Mouse (Mus musculus): ENCODE measurements around the gene Gm10912.
"Not testable (repeated sequence)": the region's sequence is repeated elsewhere in the genome, so short reads cannot be mapped to it uniquely, and the experiment has no call there.

The Gm10912 gene

DNA sequence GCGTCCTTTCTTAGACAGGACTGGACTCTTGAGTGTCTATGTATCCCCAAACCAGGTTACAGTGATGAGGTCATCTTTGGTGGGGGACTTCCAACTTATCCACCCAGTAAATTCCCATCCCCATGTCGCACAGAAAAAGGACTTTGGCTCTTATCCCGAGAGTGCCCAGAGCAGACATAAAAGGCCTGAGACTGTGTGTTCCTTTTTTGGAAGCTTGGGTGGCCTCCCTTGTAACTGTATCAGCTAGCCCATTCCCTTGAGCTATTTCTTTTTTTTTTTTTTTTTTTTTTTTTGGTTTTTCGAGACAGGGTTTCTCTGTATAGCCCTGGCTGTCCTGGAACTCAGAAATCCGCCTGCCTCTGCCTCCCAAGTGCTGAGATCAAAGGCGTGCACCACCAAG is at the start of gene Gm10912:
Gm10912 (plus strand) TSS at position 301 of the 400 bp plus-strand sequence.
- not testable (repeated sequence) for DNase-seq (ENCODE audit: low read depth, low spot score)

GRCm38 (mm10) chr2:104023096-104023495 is 42.5 kb upstream of the Gm10912 start:
- DNase-seq (ENCODE audit: low read depth, low spot score), result no peak

DNA sequence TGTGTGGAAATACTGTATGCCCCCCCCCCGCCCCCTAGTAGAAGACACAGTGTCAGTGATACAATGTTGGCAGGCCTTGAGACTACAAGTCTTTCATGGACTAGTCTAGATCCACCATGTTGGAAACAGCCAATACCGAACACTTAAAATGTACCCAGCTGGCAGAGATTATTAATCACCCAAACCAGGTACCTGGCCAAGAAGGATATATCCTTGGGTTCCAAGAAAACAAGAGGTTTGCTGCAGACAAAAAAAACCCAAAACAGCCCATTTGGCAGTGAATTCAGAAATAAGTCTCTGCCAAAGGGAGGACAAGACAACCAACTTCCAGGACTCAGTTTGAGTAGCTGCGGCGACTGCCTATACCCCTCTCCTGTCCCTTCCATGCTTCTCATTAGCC is 41.0 kb upstream of the Gm10912 start:
- no peak for DNase-seq (ENCODE audit: low read depth, low spot score)

- DNase-seq (ENCODE audit: low read depth, low spot score), result peak; percentile 57
Observed at GRCm38 (mm10) chr2:104027458-104028138, 38.0 kb upstream of the Gm10912 start, which contains the start of gene Fbxo3. Gene Fbxo3 (plus strand): TSS chr2:104027721.

DNA sequence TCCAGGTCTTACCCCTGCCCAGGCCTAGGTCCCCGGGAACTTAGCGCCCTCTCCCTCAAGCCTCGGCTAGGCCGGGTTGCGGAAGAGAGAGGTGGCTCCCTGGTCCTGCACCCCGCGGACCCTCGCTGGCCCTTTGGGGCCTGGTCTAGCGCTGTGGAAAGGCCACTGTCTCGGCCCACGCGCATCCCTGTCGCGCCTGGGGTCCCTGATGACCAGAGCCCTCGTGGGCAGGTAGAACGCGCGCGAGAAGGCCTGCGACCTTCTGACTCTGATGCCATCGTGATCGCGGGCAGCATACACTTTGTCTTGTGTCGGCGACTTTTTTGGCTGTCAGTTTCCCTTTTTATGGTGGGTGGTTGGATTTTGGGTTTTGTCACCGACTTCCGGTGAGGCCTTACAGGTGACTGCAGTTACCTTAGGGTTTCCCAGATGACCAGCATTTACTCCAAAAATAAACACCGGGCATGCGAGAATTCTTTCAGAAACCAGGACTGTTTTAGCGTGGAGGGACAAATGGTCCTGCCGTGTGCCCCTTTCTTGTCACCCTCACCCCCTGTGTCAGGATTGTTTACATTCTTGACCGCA is 37.4 kb upstream of the Gm10912 start, which contains the start of gene 4931422A03Rik:
4931422A03Rik (minus strand) TSS at position 223 of the 585 bp plus-strand sequence.
- peak; percentile 3 for DNase-seq (ENCODE audit: low read depth, low spot score)

- no peak for DNase-seq (ENCODE audit: low read depth, low spot score)
Observed at GRCm38 (mm10) chr2:104029074-104029473, 36.6 kb upstream of the Gm10912 start.

DNA sequence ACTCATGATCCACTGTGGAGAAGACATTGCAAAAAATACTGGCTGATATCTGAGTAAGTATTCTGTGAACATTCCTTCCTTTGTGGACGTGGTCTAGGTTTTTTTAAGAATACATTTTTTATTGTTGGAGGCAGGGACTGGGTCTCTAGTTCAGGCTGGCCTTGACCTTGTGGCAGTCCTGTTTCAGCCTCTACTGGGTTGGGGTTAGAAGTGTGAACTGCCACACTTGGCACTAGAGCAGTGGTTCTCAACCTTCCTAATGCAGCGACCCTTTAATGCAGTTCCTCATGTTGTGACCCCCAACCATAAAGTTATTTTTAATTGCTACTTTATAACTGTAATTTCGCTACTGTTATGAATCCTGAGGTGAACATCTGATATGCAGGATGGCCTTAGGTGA is 35.2 kb upstream of the Gm10912 start:
- DNase-seq (ENCODE audit: low read depth, low spot score), result no peak

GRCm38 (mm10) chr2:104032056-104032455 is 33.6 kb upstream of the Gm10912 start:
- no peak for DNase-seq (ENCODE audit: low read depth, low spot score)

DNA sequence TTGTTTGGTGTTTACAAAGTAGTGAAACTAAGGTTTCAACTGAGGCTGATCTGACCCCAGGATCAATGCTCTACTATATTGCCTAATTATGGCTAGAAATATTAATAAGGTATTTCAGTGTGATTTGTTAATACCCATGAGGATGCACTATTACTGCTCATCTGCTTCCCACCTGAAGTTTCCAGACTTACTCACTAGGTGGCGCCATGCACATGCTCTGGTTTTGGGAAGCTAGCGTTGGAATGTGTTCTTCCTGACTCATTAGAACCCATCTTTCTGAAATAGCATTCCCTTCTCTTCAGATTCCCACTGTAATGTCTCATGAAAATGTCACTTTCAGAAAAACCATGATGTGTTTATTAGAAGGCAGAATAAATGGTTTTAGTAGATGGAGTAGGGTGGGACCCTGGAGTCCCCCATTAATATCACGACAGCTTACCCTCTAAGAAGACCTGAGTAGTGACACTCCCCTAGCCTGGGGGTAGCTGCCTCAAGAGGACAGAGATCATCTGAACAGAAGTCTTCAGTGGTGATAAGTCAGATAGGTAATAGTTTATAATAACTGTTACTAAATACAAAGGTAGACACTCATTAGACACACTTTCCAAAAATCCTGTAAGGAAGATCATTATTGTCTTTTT is 30.7 kb upstream of the Gm10912 start:
- DNase-seq (ENCODE audit: low read depth, low spot score), result peak; percentile 61

GRCm38 (mm10) chr2:104035595-104035994 is 30.0 kb upstream of the Gm10912 start:
- DNase-seq (ENCODE audit: low read depth, low spot score), result no peak

- no peak for DNase-seq (ENCODE audit: low read depth, low spot score)
Observed at GRCm38 (mm10) chr2:104036316-104036715, 29.3 kb upstream of the Gm10912 start.

DNA sequence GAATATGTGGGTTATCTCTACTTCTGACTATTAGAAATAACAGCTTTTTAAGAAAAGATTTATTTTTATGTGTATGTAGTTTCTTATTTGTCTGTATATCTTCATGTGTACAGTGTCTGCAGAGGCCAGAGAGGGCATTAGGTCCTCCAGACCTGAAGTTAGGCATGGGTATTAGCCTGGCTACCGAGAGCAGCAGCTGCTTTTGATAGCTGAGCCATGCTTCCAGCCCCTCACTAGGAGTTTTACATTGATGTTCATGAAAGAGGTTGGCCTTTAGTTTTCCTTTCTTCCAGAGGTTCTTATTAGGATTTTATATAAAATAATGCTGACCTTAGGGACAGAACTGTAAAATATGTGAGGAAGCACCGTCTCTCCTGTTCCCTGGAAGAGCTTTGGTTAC is 27.4 kb upstream of the Gm10912 start:
- DNase-seq (ENCODE audit: low read depth, low spot score), result no peak

DNA sequence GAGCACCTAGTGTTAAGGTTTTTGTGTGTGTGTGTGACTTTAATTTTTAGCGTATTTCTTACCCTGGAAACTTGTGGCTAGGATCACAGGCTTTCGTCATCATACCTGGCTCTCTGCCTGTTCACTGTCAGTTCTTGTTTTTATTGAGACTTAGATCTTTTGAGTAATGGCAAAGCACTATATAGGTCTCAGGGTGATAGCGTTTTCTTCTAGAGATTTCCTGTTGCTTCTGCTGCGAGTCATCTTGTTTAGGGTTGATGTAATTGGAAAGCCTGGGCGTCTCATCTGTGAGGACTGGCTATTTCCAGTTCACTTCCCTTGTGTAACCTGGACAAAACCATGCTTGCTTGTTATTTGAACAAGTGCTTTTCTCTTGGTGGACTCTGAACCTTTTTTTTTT is 24.0 kb upstream of the Gm10912 start:
- no peak for DNase-seq (ENCODE audit: low read depth, low spot score)

DNA sequence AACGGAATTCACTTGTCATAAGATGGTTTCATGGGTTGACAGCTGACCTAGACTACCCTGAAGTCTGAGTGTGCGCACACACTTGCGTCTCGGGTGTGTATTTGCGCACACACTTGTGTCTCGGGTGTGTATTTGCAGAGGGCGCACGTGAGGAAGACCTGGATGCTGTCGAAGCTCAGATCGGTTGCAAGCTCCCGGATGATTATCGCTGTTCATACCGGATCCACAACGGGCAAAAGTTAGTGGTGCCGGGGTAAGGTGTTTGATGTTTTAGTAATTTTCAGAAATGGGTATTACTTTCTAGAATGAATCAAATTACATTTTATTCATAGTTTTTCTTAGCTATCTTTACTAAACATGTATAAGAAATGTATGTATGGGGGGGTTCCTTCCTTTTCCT is 22.9 kb upstream of the Gm10912 start:
- no peak for DNase-seq (ENCODE audit: low read depth, low spot score)

DNA sequence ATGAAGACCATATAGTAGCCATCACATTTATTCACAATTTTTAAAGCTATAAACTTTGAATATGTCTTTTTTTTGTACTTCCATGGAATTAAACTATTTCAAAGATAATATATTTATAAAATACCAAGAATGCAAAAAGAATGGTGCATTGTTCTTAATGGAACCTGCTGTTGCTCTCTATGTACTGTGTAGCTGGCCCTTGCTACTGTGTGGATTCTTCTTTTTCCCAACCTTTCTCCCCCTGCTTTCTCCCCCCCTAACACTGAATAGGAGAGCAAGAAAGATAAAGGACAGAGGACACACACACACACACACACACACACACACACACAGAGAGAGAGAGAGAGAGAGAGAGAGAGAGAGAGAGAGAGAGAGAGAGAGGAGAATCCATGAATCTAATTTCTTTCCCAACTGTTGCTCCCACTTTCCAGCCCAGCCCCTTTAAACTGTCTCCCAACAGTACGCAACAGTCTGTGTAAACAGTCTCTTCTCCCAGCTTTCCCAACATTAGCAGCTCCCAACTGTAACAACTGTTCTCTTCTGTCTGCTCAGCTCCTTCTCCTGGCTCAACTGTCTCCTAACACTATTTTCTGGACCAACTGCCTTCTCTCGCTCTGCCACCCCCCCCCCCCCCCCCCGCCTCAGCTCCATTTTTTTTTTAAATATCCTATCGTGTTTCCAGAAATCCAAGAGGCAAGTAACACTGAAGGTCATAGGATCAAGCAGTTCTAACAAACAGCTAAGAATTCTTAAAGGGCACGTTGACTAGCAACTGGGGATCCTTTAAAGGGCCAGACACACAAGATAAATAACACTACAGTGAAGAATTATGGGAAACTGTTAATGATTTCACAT is 21.8 kb upstream of the Gm10912 start:
- no peak for DNase-seq (ENCODE audit: low read depth, low spot score)

DNA sequence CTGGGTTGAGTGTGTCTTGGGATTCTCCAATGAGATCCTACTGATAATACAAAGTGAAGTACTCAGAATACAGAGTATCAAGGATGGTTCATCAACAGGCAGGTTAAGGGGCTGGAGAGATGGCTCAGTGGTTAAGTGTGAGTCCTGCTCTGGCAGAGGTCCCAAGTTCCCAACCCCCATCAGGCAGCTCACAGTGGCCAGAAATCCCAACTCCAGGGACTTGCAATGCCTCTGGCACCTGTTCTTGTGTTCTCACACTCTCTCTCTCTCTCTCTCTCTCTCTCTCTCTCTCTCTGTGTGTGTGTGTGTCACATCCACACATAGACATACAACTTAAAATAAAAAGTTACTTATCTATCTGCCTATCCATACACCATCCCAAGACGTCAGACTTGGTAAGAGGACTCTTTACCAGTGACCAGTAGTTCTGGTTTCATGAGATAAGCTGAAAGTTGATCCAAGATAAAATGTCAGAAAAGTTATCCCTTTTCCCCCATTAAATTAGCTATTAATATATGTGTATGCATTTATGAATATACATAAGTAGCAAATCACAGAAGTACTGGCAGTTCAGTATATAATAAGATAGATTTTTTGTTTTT is 21.0 kb upstream of the Gm10912 start:
- DNase-seq (ENCODE audit: low read depth, low spot score), result no peak

GRCm38 (mm10) chr2:104058381-104058780 is 7.2 kb upstream of the Gm10912 start:
- no peak for DNase-seq (ENCODE audit: low read depth, low spot score)

- no peak for DNase-seq (ENCODE audit: low read depth, low spot score)
Observed at GRCm38 (mm10) chr2:104058954-104059353, 6.7 kb upstream of the Gm10912 start.

- DNase-seq (ENCODE audit: low read depth, low spot score), result no peak
Observed at GRCm38 (mm10) chr2:104059786-104060185, 5.8 kb upstream of the Gm10912 start.

- DNase-seq (ENCODE audit: low read depth, low spot score), result no peak
Observed at GRCm38 (mm10) chr2:104060996-104061395, 4.6 kb upstream of the Gm10912 start.

GRCm38 (mm10) chr2:104062665-104063064 is 3.0 kb upstream of the Gm10912 start:
- no peak for DNase-seq (ENCODE audit: low read depth, low spot score)
